Mouse (Mus musculus) bone marrow macrophage, adult 2 months (primary cell): ENCODE results near the gene Borcs5.

Experiments
- CTCF ChIP-seq: IDR thresholded peaks from 2 replicates; pipeline ENCODE4 v1.5.1; 2012; ENCODE audit warnings: low read depth, mild to moderate bottlenecking, low read length, moderate library complexity
- POLR2A ChIP-seq: IDR thresholded peaks from 2 replicates; pipeline ENCODE4 v1.6.1; 2012; ENCODE audit warnings: mild to moderate bottlenecking, low read depth, low read length, borderline replicate concordance

DNA sequence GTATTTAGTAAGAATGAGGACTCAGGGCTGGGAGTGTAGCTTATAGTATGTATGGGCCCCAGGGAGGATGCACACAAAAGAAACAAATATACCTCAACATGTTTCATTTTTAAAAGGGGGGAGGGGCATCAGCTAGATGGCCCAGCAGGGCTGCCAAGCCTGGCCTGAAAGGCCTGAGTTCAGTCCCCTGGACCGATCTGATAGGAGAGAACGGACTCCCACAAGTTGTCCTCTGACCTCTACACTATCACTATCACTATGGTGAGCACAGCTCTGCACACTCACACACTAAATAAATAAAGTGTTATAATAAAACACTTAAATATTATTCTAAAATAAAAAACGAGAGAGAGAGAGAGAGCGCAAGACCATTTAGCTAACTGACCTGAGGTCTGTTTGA is 25.0 kb upstream of the Borcs5 start:
- TF ChIP-seq CTCF, result no peak
- TF ChIP-seq POLR2A, result no peak
